Mouse (Mus musculus): ENCODE data around the gene Triobp.

DNA sequence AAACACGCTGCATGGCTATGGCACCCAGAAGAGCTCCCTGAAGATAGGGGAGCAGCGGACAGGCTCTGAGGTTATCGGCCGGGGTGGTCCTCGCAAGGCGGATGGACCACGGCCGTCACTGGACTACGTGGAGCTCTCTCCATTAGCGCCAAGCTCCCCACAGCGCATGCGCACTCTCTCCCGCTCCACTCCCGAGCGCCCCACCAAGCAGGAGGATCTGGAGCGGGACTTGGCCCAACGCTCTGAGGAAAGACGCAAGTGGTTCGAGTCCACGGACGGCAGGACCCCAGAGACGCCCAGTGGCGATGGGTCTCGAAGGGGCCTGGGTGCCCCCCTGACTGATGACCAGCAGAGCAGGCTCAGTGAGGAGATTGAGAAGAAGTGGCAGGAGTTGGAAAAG lies 45.4 kb downstream of the Triobp start:
- TF ChIP-seq POLR2A (IDR thresholded peaks at IDR 0.05; ENCODE audit: borderline replicate concordance, control insufficient read depth, low read depth, low read length) (no peak), CTCF (IDR thresholded peaks at IDR 0.05; ENCODE audit: control insufficient read depth, insufficient read depth, low read length) (no peak)
